Comparison of ENCODE assay signal across 8 mouse cellular contexts in the genomic region with DNA sequence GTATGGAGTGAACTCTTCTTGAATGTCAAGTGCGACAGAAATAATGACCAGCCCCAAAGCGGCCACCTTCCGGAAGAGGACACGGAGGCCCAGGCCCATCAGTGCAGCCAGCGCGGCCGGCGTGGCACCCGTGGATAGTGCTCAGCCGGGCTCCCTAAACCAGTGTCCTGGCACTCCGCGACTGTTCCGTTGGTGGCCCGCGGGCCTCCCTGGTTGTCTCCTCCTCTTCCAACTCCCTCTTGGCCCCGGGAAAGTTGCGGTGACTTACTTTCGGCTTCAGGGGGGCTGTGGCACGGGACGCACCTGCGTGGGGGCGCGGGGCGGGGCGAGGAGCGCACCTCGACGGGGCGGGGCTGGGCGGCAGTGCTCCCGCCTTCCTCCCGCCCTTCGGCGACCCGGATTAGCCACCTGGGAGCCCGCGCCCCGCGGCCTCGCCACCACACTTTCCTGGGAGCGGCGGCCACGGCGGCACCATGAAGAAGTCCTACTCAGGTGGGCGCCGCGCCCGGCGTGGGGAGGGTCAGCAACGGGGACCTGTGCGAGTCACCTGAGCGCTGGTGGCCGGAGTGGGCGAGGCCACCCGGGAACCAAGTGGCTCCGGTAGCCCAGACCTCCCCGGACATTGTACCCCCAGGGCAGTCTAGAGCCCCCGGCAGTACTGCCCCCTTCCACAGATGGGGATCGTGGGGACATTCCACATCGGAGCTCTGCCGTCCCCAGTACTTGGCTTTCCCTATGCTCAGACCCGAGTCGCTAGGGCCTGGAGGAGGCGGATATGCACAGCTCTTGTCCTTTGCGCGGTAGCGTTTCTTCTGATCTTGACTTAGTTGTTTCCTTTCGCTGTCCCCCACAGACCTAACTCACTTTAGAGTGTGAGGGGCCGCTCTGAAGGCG. TPM values are rescaled to one million over a fixed set of nuclear protein-coding genes. Genes with fewer than 3 reads are reported as not detected.
DNase-seq lines count a peak whose midpoint lies in the region; TF ChIP-seq lines count a peak whose summit lies in the region.

A gene (plus strand): TSS at position 380 of the 894 bp plus-strand sequence.

- TF ChIP-seq EP300 in ES-Bruce4 (IDR thresholded peaks at IDR 0.05; ENCODE audit: insufficient read depth, low read depth, low read length) = no peak

- under 1% methylated on average over 70 of the region's 70 CpGs for WGBS in limb, embryonic 10.5 days

- DNase-seq in adrenal gland, postnatal 36 days = peak; percentile 22 to 66
- DNase-seq in gastrocnemius, postnatal 14 days = no peak
- peak; percentile 43 for DNase-seq in induced T-regulatory cell, adult 2 months (ENCODE audit: low read depth)
- peak; percentile 70 for DNase-seq in limb, embryonic 10.5 days (ENCODE audit: low spot score)
- peak; percentile 27 for DNase-seq in mesoderm, embryonic 11.5 days (ENCODE audit: low read depth, low spot score)
- peak; percentile 52 to 64 for DNase-seq in thymus, postnatal 10 days (ENCODE audit: low spot score in 2 of 2)
- DNase-seq in right cerebral cortex, postnatal 10 days (ENCODE audit: low spot score in 2 of 2) = no peak

- no peaks in the 10 kb centered on the region for H3K9me3 ChIP-seq in ES-Bruce4 (replicated peaks; ENCODE audit: control insufficient read depth, insufficient read depth, low read length, poor library complexity, severe bottlenecking)
- H3K9me3 ChIP-seq in limb, embryonic 10.5 days (replicated peaks) = no peaks in the 10 kb centered on the region

- peak within 1 kb of the TSS; percentile 79 for H3K9ac ChIP-seq in ES-Bruce4 (ENCODE audit: low read depth, poor library complexity, severe bottlenecking)

- no peak for TF ChIP-seq CTCF in ES-Bruce4 (IDR thresholded peaks at IDR 0.05; ENCODE audit: low read depth, low read length)

- H3K4me1 ChIP-seq in ES-Bruce4 (ENCODE audit: control insufficient read depth, insufficient read depth, low read length) = no peaks in the 10 kb centered on the region
- H3K4me1 ChIP-seq in limb, embryonic 10.5 days = peaks cover 45% of the 10 kb centered on the region

- no peak for TF ChIP-seq POLR2A in ES-Bruce4 (IDR thresholded peaks at IDR 0.05; ENCODE audit: insufficient read depth, low read length)

- intact Hi-C loops in gastrocnemius, postnatal 14 days (cut with DNase I; ENCODE audit: low total_unique reads) = no loop called here

- no peaks in the 10 kb centered on the region for H3K27me3 ChIP-seq in ES-Bruce4 (ENCODE audit: control insufficient read depth, insufficient read depth, low read length, poor library complexity, severe bottlenecking)
- H3K27me3 ChIP-seq in limb, embryonic 10.5 days (ENCODE audit: low read depth, poor library complexity, severe bottlenecking) = peaks cover 84% of the 10 kb centered on the region

- H3K27ac ChIP-seq in ES-Bruce4 (ENCODE audit: insufficient read depth, low read length) = no peak within 1 kb of the TSS
- H3K27ac ChIP-seq in limb, embryonic 10.5 days = peak within 1 kb of the TSS; percentile 79

- peak within 1 kb of the TSS; percentile 77 for H3K4me3 ChIP-seq in ES-Bruce4 (ENCODE audit: low read depth, low read length)
- H3K4me3 ChIP-seq in limb, embryonic 10.5 days = peak within 1 kb of the TSS; percentile 63

- H3K36me3 ChIP-seq in ES-Bruce4 (ENCODE audit: control insufficient read depth, insufficient read depth, low read length, poor library complexity, severe bottlenecking) = no peaks in the 10 kb centered on the region
- no peaks in the 10 kb centered on the region for H3K36me3 ChIP-seq in limb, embryonic 10.5 days

RNA-seq across cellular contexts. Expression of the gene that starts here (rescaled TPM):
- 123 and 146 TPM in 2 replicates for polyA plus RNA-seq in ES-Bruce4 (2011; ENCODE audit: insufficient read depth, insufficient read length, low read depth, missing spikeins)
- 100 to 1,000 TPM; 117 to 134 TPM for total RNA-seq in adrenal gland, postnatal 36 days (2021)
- total RNA-seq in gastrocnemius, postnatal 14 days (2021) = 10 to 100 TPM; 27.2 to 34.0 TPM
- 265 and 282 TPM in 2 replicates for polyA plus RNA-seq in limb, embryonic 10.5 days (2016; fragmentation: Nextera tagmentation; extraction: Ambion mirVana)

Comparison
In these comparisons a context has a peak if more than half of its experiments do, and no peak if none do; other contexts are left out.
1. DNase-seq: peak in adrenal gland, postnatal 36 days (2 of 2), induced T-regulatory cell, adult 2 months (single experiment), limb, embryonic 10.5 days (single experiment), mesoderm, embryonic 11.5 days (single experiment) and thymus, postnatal 10 days (2 of 2); none in gastrocnemius, postnatal 14 days (single experiment) and right cerebral cortex, postnatal 10 days (0 of 2).